Mouse (Mus musculus) ovary, postnatal 14 days (tissue): ENCODE measurements around the gene Pla1a.

Source experiments
- DNase-seq: peaks from one replicate; pipeline ENCODE4 v3.0.0; 2022; ENCODE audit warnings: low spot score

The Pla1a gene

GRCm38 (mm10) chr16:38389284-38389893 lies 43.6 kb downstream of the Pla1a start:
- no peak for DNase-seq

GRCm38 (mm10) chr16:38388757-38389156 lies 44.2 kb downstream of the Pla1a start:
- DNase-seq = no peak

- DNase-seq = no peak
These were observed 45.6 kb downstream of the Pla1a start for GRCm38 (mm10) chr16:38387389-38387788.

- no peak for DNase-seq
These were observed 47.2 kb downstream of the Pla1a start for GRCm38 (mm10) chr16:38385700-38386099.

- DNase-seq = no peak
These were observed 47.7 kb downstream of the Pla1a start for GRCm38 (mm10) chr16:38385184-38385634.

GRCm38 (mm10) chr16:38383683-38384082 lies 49.3 kb downstream of the Pla1a start:
- no peak for DNase-seq

- DNase-seq = no peak
These were observed 53.0 kb downstream of the Pla1a start for GRCm38 (mm10) chr16:38379926-38380325.

GRCm38 (mm10) chr16:38379493-38379892 lies 53.5 kb downstream of the Pla1a start:
- no peak for DNase-seq

- DNase-seq = no peak
These were observed 53.9 kb downstream of the Pla1a start for GRCm38 (mm10) chr16:38379088-38379487.

- no peak for DNase-seq
These were observed 54.4 kb downstream of the Pla1a start for GRCm38 (mm10) chr16:38378591-38378990.

GRCm38 (mm10) chr16:38377546-38377945 lies 55.4 kb downstream of the Pla1a start:
- no peak for DNase-seq

GRCm38 (mm10) chr16:38376841-38377249 lies 56.1 kb downstream of the Pla1a start:
- no peak for DNase-seq

GRCm38 (mm10) chr16:38376163-38376840 lies 56.6 kb downstream of the Pla1a start:
- no peak for DNase-seq

- DNase-seq = no peak
These were observed 57.8 kb downstream of the Pla1a start for GRCm38 (mm10) chr16:38375182-38375581.

GRCm38 (mm10) chr16:38374379-38375140 lies 58.4 kb downstream of the Pla1a start:
- DNase-seq = no peak

GRCm38 (mm10) chr16:38373941-38374340 lies 59.0 kb downstream of the Pla1a start:
- no peak for DNase-seq

GRCm38 (mm10) chr16:38373439-38373838 lies 59.5 kb downstream of the Pla1a start:
- no peak for DNase-seq

GRCm38 (mm10) chr16:38372876-38373275 lies 60.1 kb downstream of the Pla1a start:
- no peak for DNase-seq

- DNase-seq = no peak
These were observed 61.1 kb downstream of the Pla1a start for GRCm38 (mm10) chr16:38371705-38372296.

- no peak for DNase-seq
These were observed 62.1 kb downstream of the Pla1a start for GRCm38 (mm10) chr16:38370633-38371374.

GRCm38 (mm10) chr16:38369992-38370484 lies 62.9 kb downstream of the Pla1a start:
- DNase-seq = no peak

GRCm38 (mm10) chr16:38369431-38369830 lies 63.5 kb downstream of the Pla1a start:
- DNase-seq = no peak
